Mouse (Mus musculus) B cell, adult 2 months (primary cell): ENCODE results near the gene Mast4.

Experiments used
- DNase-seq, 2 experiments: peaks; one replicate each; pipeline ENCODE4 v3.0.0; 2022

Gene Mast4

DNA sequence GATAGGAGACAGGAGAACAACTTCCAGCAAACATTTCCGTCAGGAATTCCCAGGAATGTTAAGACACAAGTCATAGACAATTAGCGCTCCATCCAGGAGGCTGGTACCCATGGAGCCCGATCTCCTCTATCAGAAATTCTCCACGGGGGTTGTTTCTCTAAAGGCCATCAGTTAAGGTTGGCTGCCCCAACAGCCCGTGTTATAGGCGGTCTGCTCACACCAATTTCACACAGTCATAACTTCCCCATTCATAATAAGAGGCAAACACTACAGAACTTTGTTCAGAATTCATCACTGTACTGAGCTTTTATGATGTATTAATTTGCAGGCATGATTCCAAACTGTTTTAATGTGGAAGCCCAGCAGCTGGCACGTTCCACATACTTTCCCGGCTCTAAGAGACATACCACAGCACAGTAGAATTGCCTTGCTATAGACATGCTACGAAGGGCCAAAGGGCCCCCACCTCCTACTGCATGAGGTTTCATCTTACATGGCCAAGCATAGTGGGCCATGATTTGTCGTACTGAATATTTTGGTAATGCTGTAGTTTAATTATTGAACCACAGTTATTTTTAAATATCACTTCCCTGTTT lies 19.1 kb downstream of the Mast4 start:
- DNase-seq = no peak

DNA sequence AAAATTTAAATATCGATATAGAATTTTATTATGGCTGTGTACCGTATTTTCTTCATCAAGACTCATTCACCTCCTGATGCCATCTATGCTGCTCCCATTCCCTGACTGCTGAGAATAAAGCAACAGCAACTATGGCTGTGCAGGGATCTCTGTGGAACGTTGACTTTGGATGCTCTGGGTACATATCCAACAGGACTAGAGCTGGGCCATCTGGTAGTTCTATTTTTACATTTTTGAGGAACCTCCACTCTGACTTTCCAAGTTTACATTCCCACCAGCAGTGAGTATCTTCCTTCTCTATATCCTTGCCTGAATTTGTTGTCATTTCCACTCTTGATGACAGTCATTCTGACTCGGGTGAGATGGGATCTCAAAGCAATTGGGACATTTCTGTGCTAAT lies 26.0 kb downstream of the Mast4 start:
- DNase-seq = no peak

GRCm38 (mm10) chr13:103303826-103304225 lies 30.5 kb downstream of the Mast4 start:
- no peak for DNase-seq

DNA sequence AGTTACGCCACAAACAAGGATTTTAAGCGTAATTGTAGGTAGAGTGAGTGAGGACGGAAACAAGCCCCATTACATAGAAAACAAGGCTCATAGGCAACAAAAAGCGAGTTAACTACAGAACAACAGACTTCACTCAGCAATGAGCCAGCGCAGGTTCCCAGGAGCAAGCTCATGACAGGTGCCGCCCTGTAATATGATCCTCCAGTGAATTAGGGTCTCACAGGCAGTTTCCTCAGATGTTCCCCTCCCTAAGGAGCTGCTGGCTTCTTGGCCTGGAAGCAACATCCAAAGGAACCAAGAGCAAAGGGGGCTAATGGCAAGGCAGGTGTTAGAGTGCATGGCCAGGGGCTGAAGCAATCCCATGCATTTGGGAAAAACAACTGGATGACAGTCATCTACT lies 31.8 kb downstream of the Mast4 start:
- no peak for DNase-seq

GRCm38 (mm10) chr13:103302077-103302476 lies 32.2 kb downstream of the Mast4 start:
- DNase-seq = no peak

DNA sequence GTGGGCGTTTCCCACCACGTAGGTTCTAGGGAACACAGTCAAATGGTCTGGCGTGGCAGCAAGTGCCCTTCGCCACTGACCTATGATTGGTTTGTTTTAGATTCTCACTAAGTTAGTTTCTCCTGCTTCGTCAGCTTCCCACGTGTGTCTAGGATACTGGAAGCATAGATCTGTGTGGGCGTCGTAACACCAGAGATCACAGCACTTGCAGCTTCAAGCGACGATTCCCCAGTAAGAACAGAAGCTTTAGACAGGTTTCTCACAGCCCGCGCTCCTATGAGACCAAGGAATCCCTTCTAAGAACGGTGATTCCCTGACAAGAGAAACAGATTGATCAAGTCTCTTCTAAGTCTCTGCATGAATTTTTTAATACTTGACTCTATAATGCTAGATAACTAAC lies 39.9 kb downstream of the Mast4 start:
- DNase-seq = no peak

- no peak for DNase-seq
These were observed 41.2 kb downstream of the Mast4 start for GRCm38 (mm10) chr13:103293121-103293520.

GRCm38 (mm10) chr13:103291098-103291497 lies 43.2 kb downstream of the Mast4 start:
- DNase-seq = no peak

DNA sequence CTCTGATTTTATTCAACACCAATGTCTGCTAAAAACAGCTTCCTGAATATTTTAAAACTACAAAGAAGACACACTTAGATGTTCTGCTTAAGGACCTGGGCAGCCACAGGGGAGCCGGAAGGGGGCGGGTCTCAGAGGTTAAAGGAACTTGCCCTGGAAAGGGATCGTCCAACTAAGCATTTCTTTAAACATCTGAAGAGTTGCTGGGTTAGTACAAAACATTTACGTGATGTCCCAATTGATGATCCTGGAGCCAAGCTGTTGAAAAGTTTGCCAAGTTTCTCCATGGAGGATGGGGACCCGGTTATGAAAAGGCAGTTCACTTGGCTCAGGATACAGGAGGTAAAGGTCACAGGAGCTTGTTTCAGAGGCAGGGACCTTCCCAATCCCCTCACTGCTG lies 48.5 kb downstream of the Mast4 start:
- no peak for DNase-seq

DNA sequence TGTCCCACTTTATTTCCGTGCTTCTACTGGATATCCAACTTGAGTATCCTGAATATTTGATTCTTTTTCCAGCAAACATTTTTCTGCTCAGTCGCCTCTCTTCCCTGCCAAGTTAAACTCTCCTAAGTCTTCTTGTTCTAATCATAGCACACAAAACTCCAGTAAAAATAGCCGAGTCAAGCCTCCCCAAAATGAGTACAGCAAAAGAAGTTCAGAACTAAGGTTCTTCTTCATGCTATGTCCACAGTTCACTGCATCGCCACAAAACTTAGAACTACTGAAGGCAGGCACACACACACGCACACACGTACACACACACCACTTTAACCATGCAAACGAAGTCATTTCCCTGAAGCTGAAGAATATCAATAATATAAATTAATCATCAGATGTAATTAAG lies 49.3 kb downstream of the Mast4 start:
- DNase-seq = no peak

DNA sequence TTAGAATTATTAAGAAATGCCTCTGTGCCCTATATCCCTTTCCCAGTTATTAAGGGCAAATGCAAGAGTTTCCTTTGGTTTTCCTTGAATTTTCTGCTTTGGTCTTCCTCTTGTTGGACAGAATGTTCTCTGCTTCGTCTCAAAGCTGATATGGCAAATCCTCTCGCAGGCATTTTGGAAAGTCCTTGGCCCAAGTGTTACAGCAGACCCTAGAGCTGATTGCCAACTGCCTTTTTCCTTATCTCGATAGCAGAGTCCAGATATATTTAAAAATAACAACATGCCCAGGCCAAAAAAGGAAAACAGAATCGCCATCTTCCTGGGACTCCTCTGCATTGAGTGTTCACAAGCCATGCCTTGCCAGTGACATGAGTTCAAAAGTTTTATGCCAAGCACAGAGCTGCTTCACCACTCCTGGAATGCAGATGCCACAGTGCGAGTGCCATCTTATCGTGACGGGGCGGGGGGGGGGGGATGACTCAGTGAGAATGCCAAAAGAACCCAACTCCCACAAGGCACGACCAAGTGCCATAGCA lies 63.4 kb downstream of the Mast4 start:
- DNase-seq = no peak

DNA sequence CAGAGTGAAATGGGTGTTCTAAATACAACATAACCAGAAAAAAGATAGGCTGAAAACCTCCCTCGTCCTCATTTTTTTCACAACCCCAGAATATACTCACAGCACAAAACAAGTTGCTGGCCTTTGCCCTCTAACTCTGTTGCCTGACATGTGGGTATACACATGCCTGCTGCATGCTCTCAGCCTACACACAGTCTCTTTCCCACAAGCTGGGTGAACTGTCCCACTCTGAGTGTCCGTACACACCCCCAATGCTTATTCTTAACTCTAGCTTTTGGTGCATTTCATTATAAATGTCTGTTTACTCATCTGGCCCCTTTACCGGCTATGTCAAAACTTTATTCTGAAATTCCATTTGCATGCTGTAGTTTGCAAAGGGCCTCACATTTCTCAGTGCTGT lies 71.6 kb downstream of the Mast4 start:
- no peak for DNase-seq

GRCm38 (mm10) chr13:103262061-103262460 lies 72.2 kb downstream of the Mast4 start:
- no peak for DNase-seq

DNA sequence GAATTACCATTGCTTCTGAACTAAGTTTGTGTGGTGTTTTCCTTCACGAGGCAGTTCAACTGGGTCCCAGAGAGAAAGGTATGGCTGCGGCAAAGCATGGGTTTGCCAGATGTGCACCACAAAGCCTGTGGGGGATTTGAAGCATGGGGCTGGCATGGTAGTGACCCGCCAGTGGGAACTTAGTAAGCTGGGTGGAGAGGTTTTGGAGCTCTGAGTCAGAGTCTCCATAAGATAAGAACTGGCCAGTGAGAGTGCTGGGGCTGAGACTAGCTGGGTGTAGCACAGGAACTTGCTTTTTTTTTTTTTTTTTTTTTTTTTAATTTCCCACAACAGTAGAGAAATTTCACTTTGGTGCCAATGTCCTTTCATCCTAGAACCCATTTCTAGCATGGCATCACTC lies 73.9 kb downstream of the Mast4 start:
- DNase-seq = no peak

DNA sequence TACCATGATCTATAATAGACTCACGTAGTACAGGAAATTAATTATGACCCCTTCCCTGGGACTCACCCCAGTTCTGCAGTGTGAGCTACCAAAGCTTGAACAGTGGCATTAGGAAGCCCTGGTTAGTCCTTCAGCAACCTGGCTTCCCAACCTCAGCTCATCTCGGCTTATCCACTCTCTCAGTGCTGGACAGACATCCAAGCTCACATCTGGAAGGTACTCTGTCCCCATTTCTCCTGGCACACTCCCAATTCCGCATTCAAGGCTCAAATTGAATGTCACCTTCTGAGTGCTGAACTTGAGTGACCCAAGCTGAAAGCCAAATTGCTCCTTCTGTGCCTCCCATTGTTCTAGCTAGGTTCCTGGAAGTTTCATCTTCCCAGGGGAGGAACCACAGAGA lies 76.2 kb downstream of the Mast4 start:
- DNase-seq = no peak

DNA sequence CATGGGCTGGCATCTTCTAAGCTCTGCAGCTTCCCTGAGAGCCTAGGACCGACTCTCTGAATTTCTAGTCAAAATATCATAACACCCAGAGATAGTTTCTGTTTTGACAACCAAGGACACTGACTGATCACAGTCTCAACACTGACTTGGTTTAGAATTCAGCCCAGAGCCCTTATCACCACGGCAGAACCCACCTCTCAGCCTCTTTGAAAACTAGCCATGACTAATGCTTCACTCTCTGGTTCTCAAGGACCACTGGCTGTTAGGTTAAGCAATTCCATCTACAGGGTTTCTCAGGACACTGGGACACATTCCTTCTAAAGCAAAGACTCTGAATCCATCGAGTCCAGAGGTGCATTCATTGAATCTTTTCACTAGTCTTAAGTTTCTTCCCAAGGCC lies 79.4 kb downstream of the Mast4 start:
- DNase-seq = no peak

DNA sequence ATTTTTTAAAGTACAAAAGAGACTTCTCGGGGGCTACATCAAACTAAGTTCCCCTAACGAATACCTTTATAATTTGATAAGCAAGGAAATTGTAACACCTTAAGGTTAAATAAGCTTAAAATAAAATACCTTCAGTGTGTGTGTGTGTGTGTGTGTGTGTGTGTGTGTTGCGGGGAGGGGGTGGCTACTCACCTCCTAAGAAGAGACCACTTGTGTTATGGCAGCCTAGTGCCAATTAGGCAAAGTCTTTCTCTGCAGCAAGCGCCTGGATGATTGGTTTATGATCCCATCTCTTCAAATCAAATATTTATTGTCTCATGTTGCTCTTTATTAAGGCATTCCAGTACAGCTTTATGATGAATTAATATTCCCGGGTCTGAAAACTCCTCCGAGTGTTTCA lies 81.2 kb downstream of the Mast4 start:
- no peak for DNase-seq

GRCm38 (mm10) chr13:103248102-103249054 lies 85.9 kb downstream of the Mast4 start:
- DNase-seq = no peak

GRCm38 (mm10) chr13:103246973-103247718 lies 87.2 kb downstream of the Mast4 start:
- DNase-seq = no peak

GRCm38 (mm10) chr13:103245431-103245830 lies 88.9 kb downstream of the Mast4 start:
- no peak for DNase-seq

DNA sequence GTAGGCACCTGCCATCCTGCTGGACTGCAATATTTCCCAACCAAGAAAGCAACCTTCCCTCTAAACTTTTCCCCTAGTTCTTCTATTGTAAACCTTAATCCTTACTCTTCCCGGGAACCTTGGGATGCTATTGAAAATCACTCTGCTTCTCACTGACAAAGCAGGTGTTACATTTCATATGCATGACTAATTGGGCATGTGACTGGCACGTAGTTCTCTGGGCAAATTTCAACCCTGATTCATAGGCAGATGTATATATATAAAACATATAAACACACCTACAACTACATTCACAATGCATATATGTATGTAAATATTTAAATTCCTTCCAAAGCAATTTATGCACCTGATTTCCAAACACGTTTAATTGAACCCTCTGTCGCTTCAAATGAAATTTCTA lies 90.2 kb downstream of the Mast4 start:
- no peak for DNase-seq

GRCm38 (mm10) chr13:103241092-103241491 lies 93.2 kb downstream of the Mast4 start:
- no peak for DNase-seq

GRCm38 (mm10) chr13:103239654-103240053 lies 94.6 kb downstream of the Mast4 start:
- no peak for DNase-seq
